Mouse (Mus musculus) heart, embryonic 14.5 days (tissue): Measurements from ENCODE around the gene Pbx2. TPM values are rescaled to one million over a fixed set of nuclear protein-coding genes. Genes with fewer than 3 reads are reported as not detected.

Experiments
- ATAC-seq: fragments of 200-750 bp; cut with Nextera tagmentation; 2 replicates; pipeline ENCODE4 v1.8.0; 2017; ENCODE audit warnings: low read depth, moderate TSS enrichment; ENCODE audit not compliant: insufficient number of reproducible peaks, insufficient read depth, low FRiP score
- H3K27ac ChIP-seq, 2 experiments: fragments of 200-500 bp in 1 of 2; fragments of 300-500 bp in 1 of 2; sonication (generic) in 1 of 2; replicated peaks in 1 of 2; 2 replicates each; pipeline ENCODE4 v1.5.1; 2012 to 2014; ENCODE audit warnings: low read depth in 2 of 2, low read length in 2 of 2, control low read depth in 1 of 2, mild to moderate bottlenecking in 1 of 2, mixed read lengths in 1 of 2; ENCODE audit not compliant: control insufficient read depth in 1 of 2, insufficient read depth in 1 of 2
- H3K27me3 ChIP-seq: fragments of 300-500 bp; sonication (generic); 2 replicates; pipeline ENCODE4 v1.6.1; 2014; ENCODE audit warnings: mild to moderate bottlenecking, low read length, control low read depth; ENCODE audit not compliant: control insufficient read depth, insufficient read depth
- H3K36me3 ChIP-seq: fragments of 300-500 bp; sonication (generic); 2 replicates; pipeline ENCODE4 v1.6.1; 2014; ENCODE audit warnings: mild to moderate bottlenecking, control low read depth, low read length, mixed read lengths; ENCODE audit not compliant: control insufficient read depth, insufficient read depth
- H3K4me1 ChIP-seq, 2 experiments: fragments of 200-500 bp in 1 of 2; fragments of 300-500 bp in 1 of 2; sonication (generic) in 1 of 2; 2 replicates each; pipeline ENCODE4 v1.6.1; 2012 to 2014; ENCODE audit warnings: low read length in 2 of 2, control low read depth in 1 of 2, mixed read lengths in 1 of 2; ENCODE audit not compliant: control insufficient read depth in 2 of 2, insufficient read depth in 2 of 2
- H3K4me2 ChIP-seq: fragments of 300-500 bp; sonication (generic); 2 replicates; pipeline ENCODE4 v1.6.1; 2014; ENCODE audit warnings: mild to moderate bottlenecking, low read length
- H3K4me3 ChIP-seq, 2 experiments: fragments of 200-500 bp in 1 of 2; fragments of 300-500 bp in 1 of 2; sonication (generic) in 1 of 2; 2 replicates each; pipeline ENCODE4 v1.5.1; 2012 to 2014; ENCODE audit warnings: low read length in 2 of 2, mild to moderate bottlenecking in 2 of 2, control low read depth in 1 of 2, low read depth in 1 of 2, moderate library complexity in 1 of 2; ENCODE audit not compliant: control insufficient read depth in 1 of 2, insufficient read depth in 1 of 2
- H3K9ac ChIP-seq: fragments of 300-500 bp; sonication (generic); 2 replicates; pipeline ENCODE4 v1.6.1; 2014; ENCODE audit warnings: mild to moderate bottlenecking, low read length
- H3K9me3 ChIP-seq: fragments of 300-500 bp; sonication (generic); 2 replicates; pipeline ENCODE4 v1.6.1; 2016; ENCODE audit warnings: low read length, control low read depth; ENCODE audit not compliant: control insufficient read depth
- WGBS: fragments of 180-500 bp; shearing (Covaris S2); extraction: QIAGEN DNeasy Blood & Tissue Kit; methylation state at CpG from one replicate; pipeline ENCODE4 v1.1.7; 2014; 5-methylcytosine and 5-hydroxymethylcytosine counted together
- polyA plus RNA-seq: library from polyadenylated mRNA; unstranded; fragments of >200 nt; fragmentation: Nextera tagmentation; extraction: Ambion mirVana; gene quantifications from 2 replicates; pipeline ENCODE4 v1.2.1, GENCODE M21; 2014

Pbx2 gene
- polyA plus RNA-seq, 1 experiment from 2014 or later, result 7.9 TPM

DNA sequence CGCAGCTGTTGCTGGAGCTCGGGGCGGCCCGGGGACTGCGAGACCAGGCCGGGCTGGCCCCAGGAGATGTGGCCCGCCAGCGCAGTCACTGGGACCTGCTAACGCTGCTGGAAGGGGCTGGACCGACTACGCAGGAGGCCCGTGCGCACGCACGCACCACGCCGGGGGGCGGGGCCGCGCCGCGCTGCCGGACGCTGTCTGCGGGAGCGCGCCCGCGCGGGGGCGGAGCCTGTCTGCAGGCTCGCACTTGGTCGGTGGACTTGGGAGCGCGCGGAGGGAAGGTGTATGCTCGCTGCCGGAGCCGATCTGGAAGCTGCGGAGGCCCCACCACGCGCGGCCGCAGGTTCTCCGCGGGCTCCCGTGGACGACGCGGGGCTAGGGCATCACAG, 3.6 kb upstream of the Pbx2 start:
- Histone ChIP-seq H3K9me3 (no peaks in the 10 kb centered on the region), H3K4me1 (peaks cover 23 to 43% of the 10 kb centered on the region in 2 experiments)
- WGBS, result 0% methylated on average over 50 of the region's 50 CpGs

DNA sequence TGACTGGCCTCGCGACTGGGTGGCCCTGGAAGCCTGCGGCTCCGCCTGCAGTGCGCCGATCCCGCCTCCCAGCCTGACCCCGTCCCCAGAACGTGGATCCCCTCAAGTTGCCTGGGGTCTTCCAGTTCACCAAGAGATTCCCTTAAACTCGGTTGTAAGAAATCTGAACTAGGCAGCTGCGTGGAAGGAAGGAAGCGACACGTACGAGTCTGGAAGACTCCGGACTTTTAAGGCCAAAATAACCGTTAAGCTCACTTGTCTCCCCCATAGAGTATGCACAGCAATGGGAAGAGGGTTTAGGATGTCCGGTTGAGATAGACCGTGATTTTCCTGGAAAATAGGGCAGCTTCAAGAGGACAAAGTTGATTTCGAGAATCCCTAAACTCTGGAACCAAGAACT, 3.3 kb upstream of the Pbx2 start:
- Histone ChIP-seq H3K4me2 (peak overlapping the region; percentile 97), H3K4me3 (peak overlapping the region; percentile 65 to 73), H3K36me3 (no peaks in the 10 kb centered on the region), H3K9me3 (no peaks in the 10 kb centered on the region), H3K27me3 (no peaks in the 10 kb centered on the region), H3K4me1 (peaks cover 23 to 44% of the 10 kb centered on the region in 2 experiments), H3K9ac (peak overlapping the region; percentile 86), H3K27ac (peak overlapping the region; percentile 75 to 92)
- 2% methylated on average over 19 of the region's 19 CpGs for WGBS
- no peak for ATAC-seq

More for the DNA sequence above, 3.6 kb upstream of the Pbx2 start:
- Histone ChIP-seq H3K36me3 (no peaks in the 10 kb centered on the region), H3K27ac (peak overlapping the region; percentile 81 to 92), H3K27me3 (no peaks in the 10 kb centered on the region), H3K4me3 (peak overlapping the region; percentile 65 to 73), H3K9ac (peak overlapping the region; percentile 86), H3K4me2 (peak overlapping the region; percentile 97)
- ATAC-seq, result peak; percentile 83

DNA sequence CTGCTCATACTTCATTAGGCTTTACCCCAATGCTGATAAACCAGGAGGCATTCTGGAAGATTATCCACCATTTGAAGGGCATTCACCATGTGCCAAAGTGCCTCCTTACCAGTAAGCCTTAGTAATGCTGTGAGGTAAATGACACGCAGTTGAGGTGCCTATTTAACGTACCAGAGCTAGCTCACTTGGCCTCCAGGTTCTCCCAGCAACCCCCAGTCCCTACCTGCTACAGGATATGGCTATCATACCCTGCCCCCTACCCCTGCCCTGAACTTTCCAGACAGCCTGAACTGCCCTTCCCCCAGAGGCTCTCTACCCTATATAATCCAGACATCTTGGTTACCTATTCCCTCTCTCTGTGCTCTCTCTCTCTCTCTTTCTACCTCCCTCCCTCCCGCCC, 2.3 kb upstream of the Pbx2 start:
- Histone ChIP-seq H3K36me3 (no peaks in the 10 kb centered on the region; the same call in 1 of the 2 replicates), H3K4me3 (no peak overlapping the region), H3K27ac (peak overlapping the region in 1 of 2 experiments; percentile 92; a peak in 1 of 4 replicates), H3K9me3 (no peaks in the 10 kb centered on the region), H3K9ac (no peak overlapping the region), H3K4me2 (0 out of 2 replicates have a peak overlapping the region, but pooled peaks have one; percentile 97), H3K4me1 (peaks cover 23 to 52% of the 10 kb centered on the region in 2 experiments), H3K27me3 (no peaks in the 10 kb centered on the region)
- WGBS, result 60% methylated on average over 3 of the region's 3 CpGs
- no peak for ATAC-seq

DNA sequence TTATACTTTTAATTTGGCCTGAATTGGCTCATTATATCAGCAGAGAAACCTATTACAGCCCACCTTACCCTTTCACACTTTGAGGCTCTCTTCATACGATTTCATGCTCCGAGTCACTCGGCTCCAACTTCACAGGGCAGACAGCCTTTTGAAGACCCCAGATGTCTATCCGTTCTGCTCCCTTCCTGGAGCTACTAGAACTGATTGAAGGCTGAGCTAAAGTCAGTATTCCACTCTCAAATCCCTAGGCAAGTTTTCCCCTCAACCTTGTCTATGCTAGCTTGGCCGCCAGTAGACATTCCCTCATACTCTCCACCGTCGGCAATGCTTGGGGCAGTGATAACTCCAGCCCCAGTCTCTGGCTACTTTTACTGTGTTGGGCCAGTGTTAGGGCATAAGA, 1.9 kb upstream of the Pbx2 start:
- Histone ChIP-seq H3K27ac (peak overlapping the region; percentile 33 to 44; a peak in 2 of 4 replicates), H3K9ac (no peak overlapping the region; the same call in 1 of the 2 replicates), H3K4me3 (no peak overlapping the region), H3K36me3 (peaks cover 4% of the 10 kb centered on the region), H3K4me1 (peaks cover 27 to 56% of the 10 kb centered on the region in 2 experiments), H3K9me3 (no peaks in the 10 kb centered on the region), H3K27me3 (no peaks in the 10 kb centered on the region), H3K4me2 (peak overlapping the region; percentile 92)
- WGBS, result 44% methylated on average over 7 of the region's 7 CpGs
- ATAC-seq, result no peak

DNA sequence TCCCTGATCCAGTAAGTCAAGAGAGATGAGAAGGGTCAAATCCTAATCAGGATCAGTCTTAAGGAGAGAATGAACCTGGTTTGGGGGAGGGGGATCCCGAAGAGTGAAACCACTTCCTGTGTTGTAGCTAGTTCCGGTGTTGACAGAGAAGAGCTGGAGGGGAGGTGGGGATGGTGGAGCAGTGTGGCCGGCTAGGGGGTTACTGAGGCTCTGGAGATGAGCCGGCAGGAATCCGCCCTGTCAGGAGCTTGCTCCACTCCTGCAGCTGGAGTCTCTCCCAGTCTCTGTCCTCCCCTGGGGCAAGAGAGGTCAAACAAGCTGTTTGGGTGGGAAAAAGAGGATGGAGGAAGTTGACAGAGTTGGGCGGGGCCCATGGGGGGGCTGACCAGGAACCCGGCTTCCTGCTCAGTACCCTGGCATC, 1.4 kb upstream of the Pbx2 start, which contains the start of gene Gpsm3:
Gene Gpsm3 (plus strand): TSS at position 126 of the 421 bp plus-strand sequence.
- Histone ChIP-seq H3K27me3 (no peaks in the 10 kb centered on the region), H3K9ac (peak within 1 kb of the TSS; percentile 39; the same call in 1 of the 2 replicates), H3K4me2 (peak within 1 kb of the TSS; percentile 97), H3K27ac (peak within 1 kb of the TSS; percentile 33 to 94; a peak in 3 of 4 replicates), H3K9me3 (no peaks in the 10 kb centered on the region), H3K4me3 (no peak within 1 kb of the TSS), H3K36me3 (peaks cover 9% of the 10 kb centered on the region), H3K4me1 (peaks cover 27 to 61% of the 10 kb centered on the region in 2 experiments)
- WGBS, result 30% methylated on average over 7 of the region's 7 CpGs
- no peak for ATAC-seq

DNA sequence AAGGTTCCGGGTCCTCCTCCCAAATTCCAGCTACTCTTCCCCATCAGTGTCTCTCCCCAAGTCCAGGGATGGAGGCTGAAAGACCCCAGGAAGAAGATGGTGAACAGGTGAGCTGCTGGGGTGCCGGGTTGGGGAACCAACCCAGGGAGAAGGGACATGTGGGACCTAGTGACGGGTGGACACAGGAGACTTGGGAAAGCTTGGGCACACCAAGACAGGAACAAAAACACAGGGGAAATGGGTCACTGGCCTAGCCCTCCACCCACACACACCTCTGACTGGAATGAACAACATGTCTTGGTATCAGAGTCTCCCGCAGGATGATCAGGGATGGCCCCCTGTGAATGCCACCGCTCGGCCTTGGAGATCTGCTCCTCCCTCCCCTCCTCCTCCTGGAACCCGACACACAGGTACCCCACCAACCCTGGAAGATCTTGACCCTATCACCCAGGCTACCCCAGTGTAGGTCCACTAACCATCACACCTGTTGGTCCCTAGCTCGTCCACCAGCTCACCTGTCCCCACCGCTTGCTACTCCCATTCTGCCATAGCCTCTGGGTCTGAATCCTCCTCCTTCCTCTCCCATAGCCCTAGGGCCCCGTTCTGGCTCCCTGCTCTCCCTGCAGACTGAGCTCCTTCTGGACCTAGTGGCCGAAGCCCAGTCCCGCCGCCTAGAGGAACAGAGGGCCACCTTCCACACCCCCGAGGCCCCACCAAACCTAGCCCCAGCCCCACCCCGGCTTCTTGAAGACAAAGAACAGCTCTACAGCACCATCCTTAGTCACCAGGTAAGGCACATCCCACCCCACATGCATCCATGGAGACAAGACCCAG, 695 bp upstream of the Pbx2 start:
- no peaks in the 10 kb centered on the region for H3K27me3 ChIP-seq
- H3K4me2 ChIP-seq, result peak overlapping the region; percentile 92
- no peaks in the 10 kb centered on the region for H3K9me3 ChIP-seq
- H3K36me3 ChIP-seq, result peaks cover 16% of the 10 kb centered on the region
- 70% methylated on average over 15 of the region's 15 CpGs for WGBS
- no peak for ATAC-seq
- peak overlapping the region; percentile 97; the same call in 1 of the 2 replicates for H3K9ac ChIP-seq
- H3K27ac ChIP-seq, result peak overlapping the region in 1 of 2 experiments; percentile 94; a peak in 2 of 4 replicates
- H3K4me1 ChIP-seq, result peaks cover 27 to 63% of the 10 kb centered on the region in 2 experiments
- H3K4me3 ChIP-seq, result no peak overlapping the region

DNA sequence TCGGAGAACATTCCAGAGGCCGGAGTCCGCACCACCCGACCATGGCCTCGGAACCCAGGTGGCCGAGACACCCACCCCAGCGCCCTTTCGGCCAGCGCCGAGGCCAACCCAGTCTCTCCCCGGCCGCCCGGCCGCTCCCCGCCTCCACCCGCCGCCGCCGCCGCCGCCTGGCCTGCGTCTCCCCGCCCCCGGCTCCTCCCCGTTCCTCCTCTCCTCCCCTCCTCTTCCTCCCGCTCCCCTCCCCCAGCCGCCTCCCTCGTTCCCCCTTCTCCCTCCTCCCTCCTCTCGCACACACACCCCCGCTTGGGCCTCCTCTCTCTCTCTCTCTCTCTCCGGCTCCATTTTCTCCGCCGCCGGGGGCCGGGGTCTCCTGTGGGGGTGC, 919 bp downstream of the Pbx2 start:
- Histone ChIP-seq H3K27me3 (no peaks in the 10 kb centered on the region), H3K27ac (peak overlapping the region; percentile 85 to 94), H3K4me2 (peak overlapping the region; percentile 92), H3K9me3 (no peaks in the 10 kb centered on the region), H3K4me3 (peak overlapping the region; percentile 75 to 79), H3K4me1 (peaks cover 22 to 61% of the 10 kb centered on the region in 2 experiments), H3K36me3 (peaks cover 29% of the 10 kb centered on the region), H3K9ac (peak overlapping the region; percentile 97)
- peak; percentile 41 for ATAC-seq
- WGBS, result under 1% methylated on average over 15 of the region's 35 CpGs
